Mouse (Mus musculus): ENCODE data around the gene Ndufa12.

The Ndufa12 gene

GRCm38 (mm10) chr10:94198482-94199405 lies at the start of gene Ndufa12:
Ndufa12 (plus strand) TSS chr10:94198720.
- peak; percentile 99 for DNase-seq

GRCm38 (mm10) chr10:94151488-94151887 lies 47.0 kb upstream of the Ndufa12 start:
- DNase-seq, result no peak

- peak; percentile 40 for DNase-seq
These were observed 44.7 kb upstream of the Ndufa12 start for GRCm38 (mm10) chr10:94153841-94154240.

- peak; percentile 55 for DNase-seq
These were observed 39.6 kb upstream of the Ndufa12 start for GRCm38 (mm10) chr10:94158962-94159361.

- DNase-seq, result peak; percentile 76
These were observed 39.1 kb upstream of the Ndufa12 start for GRCm38 (mm10) chr10:94159406-94159805.

- peak; percentile 68 for DNase-seq
These were observed 37.3 kb upstream of the Ndufa12 start for GRCm38 (mm10) chr10:94161051-94161765.

GRCm38 (mm10) chr10:94162031-94162430 lies 36.5 kb upstream of the Ndufa12 start:
- no peak for DNase-seq

GRCm38 (mm10) chr10:94164104-94164845 lies 34.2 kb upstream of the Ndufa12 start:
- peak; percentile 63 for DNase-seq

- DNase-seq, result peak; percentile 81
These were observed 33.1 kb upstream of the Ndufa12 start for GRCm38 (mm10) chr10:94165426-94165825.

- peak; percentile 52 for DNase-seq
These were observed 31.3 kb upstream of the Ndufa12 start for GRCm38 (mm10) chr10:94167051-94167750.

- DNase-seq, result peak; percentile 71
These were observed 26.9 kb upstream of the Ndufa12 start for GRCm38 (mm10) chr10:94171440-94172130.

GRCm38 (mm10) chr10:94172137-94172536 lies 26.4 kb upstream of the Ndufa12 start:
- DNase-seq, result no peak

GRCm38 (mm10) chr10:94172706-94173105 lies 25.8 kb upstream of the Ndufa12 start:
- peak; percentile 5 for DNase-seq

- peak; percentile 58 for DNase-seq
These were observed 23.9 kb upstream of the Ndufa12 start for GRCm38 (mm10) chr10:94174652-94175051.

GRCm38 (mm10) chr10:94183199-94183598 lies 15.3 kb upstream of the Ndufa12 start:
- DNase-seq, result no peak

- DNase-seq, result no peak
These were observed 6.5 kb downstream of the Ndufa12 start for GRCm38 (mm10) chr10:94204973-94205372.

GRCm38 (mm10) chr10:94210718-94211618 lies 12.4 kb downstream of the Ndufa12 start:
- peak; percentile 62 for DNase-seq

- no peak for DNase-seq
These were observed 13.2 kb downstream of the Ndufa12 start for GRCm38 (mm10) chr10:94211725-94212124.

- DNase-seq, result peak; percentile 54
These were observed 26.7 kb downstream of the Ndufa12 start for GRCm38 (mm10) chr10:94225026-94225750.

Data from heart, adult 11 months (tissue).